Mouse (Mus musculus): ENCODE data around the gene Gm9045. TPM values are rescaled to one million over a fixed set of nuclear protein-coding genes. Genes with fewer than 3 reads are reported as not detected.
"Not testable (repeated sequence)": the region's sequence is repeated elsewhere in the genome, so short reads cannot be mapped to it uniquely, and the experiment has no call there.

Gm9045 gene
- total RNA-seq (2021) = not detected

GRCm38 (mm10) chr10:118337731-118338130 lies at the start of gene Gm9045:
Gene Gm9045 (minus strand): TSS chr10:118337831.
- not testable (repeated sequence) for DNase-seq

GRCm38 (mm10) chr10:118370443-118370842 lies 32.8 kb upstream of the Gm9045 start:
- DNase-seq = peak; percentile 84

GRCm38 (mm10) chr10:118369518-118369917 lies 31.9 kb upstream of the Gm9045 start:
- no peak for DNase-seq

GRCm38 (mm10) chr10:118354005-118354404 lies 16.4 kb upstream of the Gm9045 start, which contains the start of gene Gm9049:
Gene Gm9049 (minus strand): TSS chr10:118354105.
- not testable (repeated sequence) for DNase-seq

GRCm38 (mm10) chr10:118348579-118348978 lies 10.9 kb upstream of the Gm9045 start, which contains the start of gene Gm9048:
Gene Gm9048 (minus strand): TSS chr10:118348679.
- not testable (repeated sequence) for DNase-seq

GRCm38 (mm10) chr10:118343155-118343554 lies 5.5 kb upstream of the Gm9045 start, which contains the start of gene Gm9046:
Gene Gm9046 (minus strand): TSS chr10:118343255.
- DNase-seq = not testable (repeated sequence)

GRCm38 (mm10) chr10:118332308-118332707 lies 5.3 kb downstream of the Gm9045 start, which contains the start of gene Gm9044:
Gene Gm9044 (minus strand): TSS chr10:118332408.
- not testable (repeated sequence) for DNase-seq

GRCm38 (mm10) chr10:118326869-118327268 lies 10.8 kb downstream of the Gm9045 start, which contains the start of gene Gm9040:
Gene Gm9040 (minus strand): TSS chr10:118326969.
- DNase-seq = not testable (repeated sequence)

- DNase-seq = no peak
Observed at GRCm38 (mm10) chr10:118319024-118319423, 18.6 kb downstream of the Gm9045 start.

- DNase-seq = not testable (repeated sequence)
Observed at GRCm38 (mm10) chr10:118302133-118302532, 35.5 kb downstream of the Gm9045 start.

GRCm38 (mm10) chr10:118294938-118295337 lies 42.7 kb downstream of the Gm9045 start, which contains the start of gene Iltifb:
Gene Iltifb (minus strand): TSS chr10:118295038.
- DNase-seq = no peak

Other genes with a start within 250 kb of the Gm9045 start
- 10 to 100 TPM in 1 of 2 experiments, 1 to 10 TPM in 1; 9.6 to 13.1 TPM for gene Mdm1, start 196.0 kb downstream of the Gm9045 start, total RNA-seq (2021)
- not detected for gene Il22, start 132.9 kb downstream of the Gm9045 start, total RNA-seq (2021)
- under 1 TPM; 0.56 to 0.57 TPM for gene Gm32717, start 97.1 kb downstream of the Gm9045 start, total RNA-seq (2021)
- gene Gm32802, start 79.1 kb downstream of the Gm9045 start, total RNA-seq (2021) = under 1 TPM; 0.56 to 0.57 TPM
- not detected for gene Iltifb, start 42.8 kb downstream of the Gm9045 start, total RNA-seq (2021)
- gene Gm9040, start 10.9 kb downstream of the Gm9045 start, total RNA-seq (2021) = not detected
- not detected for gene Gm9044, start 5.4 kb downstream of the Gm9045 start, total RNA-seq (2021)
- gene Gm9046, start 5.4 kb upstream of the Gm9045 start, total RNA-seq (2021) = not detected
- not detected for gene Gm9048, start 10.8 kb upstream of the Gm9045 start, total RNA-seq (2021)
- gene Gm9049, start 16.3 kb upstream of the Gm9045 start, total RNA-seq (2021) = not detected
- not detected for gene Ifng, start 103.2 kb upstream of the Gm9045 start, total RNA-seq (2021)